Mouse (Mus musculus): ENCODE data around the gene Atp2b4.
"Not testable (repeated sequence)": the region's sequence is repeated elsewhere in the genome, so short reads cannot be mapped to it uniquely, and the experiment has no call there.

Atp2b4 gene

GRCm38 (mm10) chr1:133694301-133694700, 106.5 kb downstream of the Atp2b4 start:
- DNase-seq (ENCODE audit: low spot score): no peak

- DNase-seq (ENCODE audit: low spot score): no peak
Observed at GRCm38 (mm10) chr1:133693536-133694114, 107.2 kb downstream of the Atp2b4 start.

GRCm38 (mm10) chr1:133692195-133692594, 108.6 kb downstream of the Atp2b4 start:
- DNase-seq (ENCODE audit: low spot score): no peak

GRCm38 (mm10) chr1:133691046-133691445, 109.8 kb downstream of the Atp2b4 start:
- DNase-seq (ENCODE audit: low spot score): no peak

- peak; percentile 49 for DNase-seq (ENCODE audit: low spot score)
Observed at GRCm38 (mm10) chr1:133689897-133690296, 110.9 kb downstream of the Atp2b4 start, which contains the start of gene Lax1. Lax1 (minus strand) TSS chr1:133690108.

GRCm38 (mm10) chr1:133688301-133688700, 112.5 kb downstream of the Atp2b4 start:
- no peak for DNase-seq (ENCODE audit: low spot score)

GRCm38 (mm10) chr1:133685749-133686519, 114.9 kb downstream of the Atp2b4 start:
- peak; percentile 83 for DNase-seq (ENCODE audit: low spot score)

- no peak for DNase-seq (ENCODE audit: low spot score)
Observed at GRCm38 (mm10) chr1:133671801-133672200, 129.0 kb downstream of the Atp2b4 start.

- DNase-seq (ENCODE audit: low spot score): no peak
Observed at GRCm38 (mm10) chr1:133671266-133671665, 129.6 kb downstream of the Atp2b4 start.

GRCm38 (mm10) chr1:133670776-133671175, 130.1 kb downstream of the Atp2b4 start:
- no peak for DNase-seq (ENCODE audit: low spot score)

GRCm38 (mm10) chr1:133670190-133670589, 130.7 kb downstream of the Atp2b4 start:
- DNase-seq (ENCODE audit: low spot score): no peak

GRCm38 (mm10) chr1:133668618-133669017, 132.2 kb downstream of the Atp2b4 start:
- no peak for DNase-seq (ENCODE audit: low spot score)

- no peak for DNase-seq (ENCODE audit: low spot score)
Observed at GRCm38 (mm10) chr1:133667721-133668120, 133.1 kb downstream of the Atp2b4 start.

- DNase-seq (ENCODE audit: low spot score): not testable (repeated sequence)
Observed at GRCm38 (mm10) chr1:133665713-133666112, 135.1 kb downstream of the Atp2b4 start.

GRCm38 (mm10) chr1:133664203-133664970, 136.5 kb downstream of the Atp2b4 start:
- no peak for DNase-seq (ENCODE audit: low spot score)

GRCm38 (mm10) chr1:133663427-133663826, 137.4 kb downstream of the Atp2b4 start:
- no peak for DNase-seq (ENCODE audit: low spot score)

GRCm38 (mm10) chr1:133662941-133663340, 137.9 kb downstream of the Atp2b4 start:
- DNase-seq (ENCODE audit: low spot score): no peak

- peak; percentile 97 for DNase-seq (ENCODE audit: low spot score)
Observed at GRCm38 (mm10) chr1:133661203-133661933, 139.5 kb downstream of the Atp2b4 start, which contains the start of gene Gm38394. Gm38394 (minus strand) TSS chr1:133661318.

GRCm38 (mm10) chr1:133660466-133661202, 140.2 kb downstream of the Atp2b4 start, which contains the start of gene Zbed6:
Zbed6 (minus strand) TSS chr1:133660885.
- peak; percentile 70 for DNase-seq (ENCODE audit: low spot score)

GRCm38 (mm10) chr1:133658878-133659277, 142.0 kb downstream of the Atp2b4 start:
- no peak for DNase-seq (ENCODE audit: low spot score)

GRCm38 (mm10) chr1:133656811-133657210, 144.0 kb downstream of the Atp2b4 start:
- no peak for DNase-seq (ENCODE audit: low spot score)
